Mouse (Mus musculus) heart, embryonic 12.5 days (tissue): ENCODE measurements around the gene Irf4. TPM values are rescaled to one million over a fixed set of nuclear protein-coding genes. Genes with fewer than 3 reads are reported as not detected.

Experiments used
- ATAC-seq: fragments of 200-750 bp; cut with Nextera tagmentation; 2 replicates; pipeline ENCODE4 v1.8.0; 2017; ENCODE audit warnings: moderate TSS enrichment, moderate library complexity; ENCODE audit not compliant: insufficient number of reproducible peaks, low FRiP score
- H3K27ac ChIP-seq: fragments of 300-500 bp; sonication (generic); 2 replicates; pipeline ENCODE4 v1.5.1; 2016; ENCODE audit warnings: mild to moderate bottlenecking, moderate library complexity; ENCODE audit not compliant: poor library complexity, severe bottlenecking
- H3K27me3 ChIP-seq: fragments of 300-500 bp; sonication (generic); replicated peaks from 2 replicates; pipeline ENCODE4 v1.6.1; 2016; ENCODE audit warnings: mild to moderate bottlenecking, moderate library complexity
- H3K36me3 ChIP-seq: fragments of 300-500 bp; sonication (generic); 2 replicates; pipeline ENCODE4 v1.6.1; 2016; ENCODE audit warnings: mild to moderate bottlenecking, moderate library complexity
- H3K4me1 ChIP-seq: fragments of 300-500 bp; sonication (generic); replicated peaks from 2 replicates; pipeline ENCODE4 v1.6.1; 2016; ENCODE audit warnings: mild to moderate bottlenecking
- H3K4me2 ChIP-seq: fragments of 300-500 bp; sonication (generic); 2 replicates; pipeline ENCODE4 v1.6.1; 2016; ENCODE audit warnings: mild to moderate bottlenecking, moderate library complexity
- H3K4me3 ChIP-seq: fragments of 300-500 bp; sonication (generic); 2 replicates; pipeline ENCODE4 v1.5.1; 2016; ENCODE audit warnings: mild to moderate bottlenecking
- H3K9ac ChIP-seq: fragments of 300-500 bp; sonication (generic); 2 replicates; pipeline ENCODE4 v1.6.1; 2016; ENCODE audit warnings: mild to moderate bottlenecking, moderate library complexity
- H3K9me3 ChIP-seq: fragments of 300-500 bp; sonication (generic); replicated peaks from 2 replicates; pipeline ENCODE4 v1.6.1; 2016; ENCODE audit warnings: mild to moderate bottlenecking, moderate library complexity
- WGBS: fragments of 180-500 bp; shearing (Covaris S2); methylation state at CpG from one replicate; pipeline ENCODE4 v1.1.7; 2016; 5-methylcytosine and 5-hydroxymethylcytosine counted together
- polyA plus RNA-seq: library from polyadenylated mRNA; unstranded; fragments of >200 nt; fragmentation: Nextera tagmentation; extraction: Ambion mirVana; gene quantifications from 2 replicates; pipeline ENCODE4 v1.2.1, GENCODE M21; 2016

Irf4 gene
- polyA plus RNA-seq, 1 experiment from 2014 or later, result 0.09 TPM

GRCm38 (mm10) chr13:30753441-30753840 lies 4.4 kb downstream of the Irf4 start:
- Histone ChIP-seq H3K36me3 (no peaks in the 10 kb centered on the region), H3K4me2 (no peak overlapping the region), H3K9ac (no peak overlapping the region), H3K27me3 (peaks cover 55% of the 10 kb centered on the region), H3K9me3 (no peaks in the 10 kb centered on the region), H3K27ac (no peak overlapping the region), H3K4me1 (peaks cover 22% of the 10 kb centered on the region), H3K4me3 (no peak overlapping the region)
- WGBS, result 74% methylated on average over 3 of the region's 3 CpGs
- ATAC-seq, result no peak

- H3K27ac ChIP-seq, result no peak overlapping the region
- H3K9ac ChIP-seq, result no peak overlapping the region
- no peaks in the 10 kb centered on the region for H3K36me3 ChIP-seq
- H3K4me2 ChIP-seq, result no peak overlapping the region
- H3K4me1 ChIP-seq, result peaks cover 18% of the 10 kb centered on the region
- 78% methylated on average over 4 of the region's 4 CpGs for WGBS
- no peak for ATAC-seq
- no peaks in the 10 kb centered on the region for H3K9me3 ChIP-seq
- no peak overlapping the region for H3K4me3 ChIP-seq
- H3K27me3 ChIP-seq, result peaks cover 49% of the 10 kb centered on the region
Measured at GRCm38 (mm10) chr13:30754066-30754465, 5.0 kb downstream of the Irf4 start.

DNA sequence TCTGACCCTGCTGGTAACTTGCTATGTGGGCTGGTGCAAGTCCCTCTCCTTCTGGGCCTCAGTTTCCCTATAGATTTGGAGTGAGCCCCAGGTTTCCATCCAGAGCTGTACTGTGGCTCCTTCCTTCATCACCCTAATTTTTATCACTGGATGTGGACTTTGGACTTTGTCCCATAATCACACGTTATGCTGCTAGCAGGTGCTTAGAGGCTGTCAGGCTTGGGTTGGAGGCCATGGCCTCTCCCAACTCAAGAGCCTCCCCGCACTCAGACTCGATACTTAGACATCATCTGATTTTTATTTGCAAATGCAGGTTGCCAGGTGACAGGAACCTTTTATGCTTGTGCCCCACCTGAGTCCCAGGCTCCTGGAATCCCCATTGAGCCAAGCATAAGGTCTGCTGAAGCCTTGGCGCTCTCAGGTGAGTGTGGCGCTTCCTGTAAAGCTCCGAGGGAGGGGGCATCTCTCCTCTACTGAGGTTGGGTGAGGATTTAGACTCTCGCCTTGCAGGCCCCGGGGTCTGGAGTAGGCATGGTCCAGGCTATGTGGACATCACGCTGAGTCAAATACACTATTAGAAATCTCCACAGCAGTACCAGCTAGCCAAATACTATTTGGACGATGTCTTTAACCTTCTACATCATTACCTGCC lies 5.9 kb downstream of the Irf4 start:
- no peaks in the 10 kb centered on the region for H3K36me3 ChIP-seq
- WGBS, result 74% methylated on average over 10 of the region's 10 CpGs
- ATAC-seq, result no peak
- no peak overlapping the region for H3K4me2 ChIP-seq
- H3K9ac ChIP-seq, result no peak overlapping the region
- no peak overlapping the region for H3K4me3 ChIP-seq
- H3K4me1 ChIP-seq, result peaks cover 9% of the 10 kb centered on the region
- no peaks in the 10 kb centered on the region for H3K9me3 ChIP-seq
- H3K27ac ChIP-seq, result no peak overlapping the region
- peaks cover 40% of the 10 kb centered on the region for H3K27me3 ChIP-seq

DNA sequence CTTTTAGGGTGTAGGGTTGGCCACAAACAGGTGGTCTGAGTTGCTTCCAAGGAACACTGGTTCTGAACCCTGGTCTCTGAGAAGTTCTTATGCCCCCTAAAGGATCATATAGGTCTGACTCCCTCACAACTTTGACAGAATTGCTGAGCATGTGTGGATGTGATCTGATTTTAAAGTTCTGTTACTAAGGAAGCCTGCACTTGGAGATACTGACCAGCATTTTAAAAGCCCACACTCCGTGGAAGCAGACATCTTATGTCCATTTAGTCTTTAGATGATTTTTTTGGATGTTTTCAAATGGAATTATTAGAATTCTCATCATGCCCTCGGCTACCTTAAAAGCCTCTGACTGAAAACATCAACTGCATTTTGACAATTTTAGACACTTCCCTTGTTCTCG lies 6.6 kb downstream of the Irf4 start:
- H3K27me3 ChIP-seq, result peaks cover 34% of the 10 kb centered on the region
- ATAC-seq, result no peak
- H3K9ac ChIP-seq, result no peak overlapping the region
- no peak overlapping the region for H3K4me3 ChIP-seq
- no peak overlapping the region for H3K4me2 ChIP-seq
- peaks cover 4% of the 10 kb centered on the region for H3K4me1 ChIP-seq
- H3K27ac ChIP-seq, result no peak overlapping the region
- no peaks in the 10 kb centered on the region for H3K9me3 ChIP-seq
- H3K36me3 ChIP-seq, result no peaks in the 10 kb centered on the region
- WGBS, result 59% methylated on average over 3 of the region's 3 CpGs

DNA sequence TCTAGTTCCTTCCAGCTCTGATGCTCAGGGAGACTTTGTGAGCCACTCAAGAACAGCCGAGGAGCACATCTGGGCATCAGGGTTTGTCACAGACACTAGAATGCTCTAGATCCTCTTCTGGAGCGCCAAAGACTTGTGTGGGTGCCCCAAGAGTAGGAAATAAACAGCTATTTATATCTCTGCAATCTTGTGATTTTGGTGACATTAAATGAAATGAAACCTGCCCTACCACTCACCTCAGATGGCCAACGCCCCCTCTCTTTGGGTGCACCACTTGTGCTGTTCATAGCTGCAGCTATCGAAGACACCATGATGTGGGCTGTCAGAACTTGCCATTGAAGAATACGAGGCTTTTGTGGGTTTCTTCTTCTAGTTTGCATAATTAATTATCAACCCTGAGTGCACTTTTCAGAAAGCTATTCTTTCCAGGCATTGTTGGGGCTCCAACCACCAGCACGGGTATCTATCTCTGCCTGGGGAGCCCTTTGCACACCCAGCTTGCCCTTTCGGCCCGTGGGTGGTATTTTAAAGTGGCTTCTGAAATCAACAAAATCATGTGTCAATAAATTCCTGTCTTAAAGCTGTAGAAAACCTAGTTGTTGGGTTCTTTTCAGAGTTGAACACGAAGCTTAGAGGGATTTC lies 7.1 kb downstream of the Irf4 start:
- no peak overlapping the region for H3K9ac ChIP-seq
- H3K27ac ChIP-seq, result no peak overlapping the region
- H3K9me3 ChIP-seq, result no peaks in the 10 kb centered on the region
- no peaks in the 10 kb centered on the region for H3K4me1 ChIP-seq
- 75% methylated on average over 9 of the region's 9 CpGs for WGBS
- no peaks in the 10 kb centered on the region for H3K36me3 ChIP-seq
- peaks cover 28% of the 10 kb centered on the region for H3K27me3 ChIP-seq
- no peak for ATAC-seq
- no peak overlapping the region for H3K4me3 ChIP-seq
- H3K4me2 ChIP-seq, result no peak overlapping the region

GRCm38 (mm10) chr13:30757264-30757900 lies 8.4 kb downstream of the Irf4 start:
- H3K9me3 ChIP-seq, result no peaks in the 10 kb centered on the region
- H3K27ac ChIP-seq, result no peak overlapping the region
- H3K27me3 ChIP-seq, result peaks cover 20% of the 10 kb centered on the region
- ATAC-seq, result no peak
- no peak overlapping the region for H3K4me2 ChIP-seq
- 77% methylated on average over 14 of the region's 14 CpGs for WGBS
- H3K36me3 ChIP-seq, result no peaks in the 10 kb centered on the region
- H3K4me1 ChIP-seq, result no peaks in the 10 kb centered on the region
- H3K4me3 ChIP-seq, result no peak overlapping the region
- H3K9ac ChIP-seq, result no peak overlapping the region

GRCm38 (mm10) chr13:30758789-30759381 lies 9.9 kb downstream of the Irf4 start:
- H3K9ac ChIP-seq, result no peak overlapping the region
- peaks cover 7% of the 10 kb centered on the region for H3K27me3 ChIP-seq
- H3K36me3 ChIP-seq, result no peaks in the 10 kb centered on the region
- peaks cover 5% of the 10 kb centered on the region for H3K4me1 ChIP-seq
- H3K4me2 ChIP-seq, result no peak overlapping the region
- no peak overlapping the region for H3K4me3 ChIP-seq
- ATAC-seq, result no peak
- H3K9me3 ChIP-seq, result no peaks in the 10 kb centered on the region
- 77% methylated on average over 11 of the region's 11 CpGs for WGBS
- no peak overlapping the region for H3K27ac ChIP-seq

DNA sequence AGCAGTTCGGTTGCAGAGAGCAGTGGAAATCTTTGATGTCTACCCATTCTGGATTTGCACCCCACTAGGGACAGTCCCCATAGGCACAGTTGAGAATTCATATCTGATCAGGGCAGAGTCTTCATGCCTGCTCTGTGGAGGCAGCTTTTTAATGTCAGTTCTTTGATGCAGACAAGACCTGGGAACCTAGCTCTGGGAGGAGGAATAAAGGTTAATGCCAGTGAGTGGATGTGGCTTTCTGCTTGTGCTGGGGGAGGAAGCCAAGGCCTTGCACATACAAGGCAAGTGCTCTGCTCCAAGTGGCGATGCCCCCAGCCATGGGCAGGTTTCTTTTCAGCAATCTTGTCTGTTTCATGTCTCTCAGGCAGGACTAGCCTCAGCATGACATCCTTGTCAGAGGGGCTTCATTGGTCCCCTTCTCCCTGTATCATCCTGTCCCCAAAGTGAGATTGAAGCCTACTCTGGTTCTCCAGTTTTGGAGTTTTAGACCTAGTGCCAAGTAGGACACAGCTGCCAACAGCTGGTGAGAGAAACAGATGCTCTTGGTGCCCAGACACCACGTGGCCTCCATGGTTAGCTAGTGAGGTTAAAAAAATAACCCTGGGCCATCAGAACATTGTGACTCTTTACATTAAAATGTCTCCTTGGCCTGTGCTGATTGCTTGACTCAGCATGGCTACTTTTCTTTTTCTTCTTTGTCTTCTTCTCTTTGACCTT lies 11.5 kb downstream of the Irf4 start:
- 69% methylated on average over 3 of the region's 3 CpGs for WGBS
- no peak overlapping the region for H3K27ac ChIP-seq

DNA sequence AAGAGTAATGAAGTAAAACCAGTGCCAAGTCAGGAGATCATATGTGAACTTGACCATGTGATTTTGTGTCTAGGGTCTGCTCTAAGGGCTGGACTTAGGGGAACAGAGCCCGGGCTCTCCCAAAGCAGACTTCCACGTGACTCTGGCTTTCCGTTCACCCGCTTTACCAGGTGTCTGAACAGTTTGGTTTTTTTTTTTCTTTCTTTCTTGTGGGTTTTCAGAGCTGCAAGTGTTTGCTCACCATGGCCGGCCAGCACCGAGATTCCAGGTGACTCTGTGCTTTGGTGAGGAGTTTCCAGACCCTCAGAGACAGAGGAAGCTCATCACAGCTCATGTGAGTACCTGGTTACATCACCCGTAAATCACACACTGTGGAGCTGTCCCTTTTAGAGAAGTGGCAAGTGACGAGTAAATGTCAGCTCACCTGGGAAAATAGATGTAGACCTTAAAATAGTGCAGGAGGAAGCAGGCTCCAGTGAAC lies 12.2 kb downstream of the Irf4 start:
- Histone ChIP-seq H3K36me3 (no peaks in the 10 kb centered on the region), H3K27ac (no peak overlapping the region)

More for the DNA sequence above, 11.5 kb downstream of the Irf4 start:
- H3K4me2 ChIP-seq, result no peak overlapping the region
- peaks cover 6% of the 10 kb centered on the region for H3K4me1 ChIP-seq
- no peaks in the 10 kb centered on the region for H3K9me3 ChIP-seq
- H3K4me3 ChIP-seq, result no peak overlapping the region
- H3K36me3 ChIP-seq, result no peaks in the 10 kb centered on the region
- no peak overlapping the region for H3K9ac ChIP-seq
- ATAC-seq, result no peak
- peaks cover 7% of the 10 kb centered on the region for H3K27me3 ChIP-seq

GRCm38 (mm10) chr13:30762224-30762623 lies 13.2 kb downstream of the Irf4 start:
- H3K4me1 ChIP-seq, result peaks cover 6% of the 10 kb centered on the region
- H3K27me3 ChIP-seq, result peaks cover 3% of the 10 kb centered on the region
- no peak overlapping the region for H3K9ac ChIP-seq
- H3K9me3 ChIP-seq, result no peaks in the 10 kb centered on the region
- ATAC-seq, result no peak
- no peak overlapping the region for H3K4me2 ChIP-seq
- H3K27ac ChIP-seq, result no peak overlapping the region
- no peaks in the 10 kb centered on the region for H3K36me3 ChIP-seq
- 78% methylated on average over 4 of the region's 4 CpGs for WGBS
- no peak overlapping the region for H3K4me3 ChIP-seq

More for the DNA sequence above, 12.2 kb downstream of the Irf4 start:
- H3K4me1 ChIP-seq, result peaks cover 6% of the 10 kb centered on the region
- H3K9ac ChIP-seq, result no peak overlapping the region
- no peak for ATAC-seq
- H3K4me2 ChIP-seq, result no peak overlapping the region
- H3K9me3 ChIP-seq, result no peaks in the 10 kb centered on the region
- H3K27me3 ChIP-seq, result peaks cover 7% of the 10 kb centered on the region
- no peak overlapping the region for H3K4me3 ChIP-seq
- 81% methylated on average over 8 of the region's 8 CpGs for WGBS
